Mouse (Mus musculus) heart, embryonic 16.5 days (tissue): ENCODE data around the gene Atg10. TPM values are rescaled to one million over a fixed set of nuclear protein-coding genes. Genes with fewer than 3 reads are reported as not detected.
A peak's percentile ranks its signal among the peaks of the same experiment; 100 is the strongest.
"Not testable (repeated sequence)": the region's sequence is repeated elsewhere in the genome, so short reads cannot be mapped to it uniquely, and the experiment has no call there.

Experiments
- ATAC-seq: fragments of 200-750 bp; cut with Nextera tagmentation; replicated peaks from 2 replicates; pipeline ENCODE4 v1.8.0; 2017; ENCODE audit warnings: moderate number of reproducible peaks; ENCODE audit not compliant: insufficient read depth, low FRiP score; ENCODE audit errors: extremely low read depth
- H3K27ac ChIP-seq: fragments of 300-500 bp; sonication (generic); 2 replicates; pipeline ENCODE4 v1.5.1; 2014; ENCODE audit warnings: mild to moderate bottlenecking, low read length, control low read depth, moderate library complexity
- H3K27me3 ChIP-seq: fragments of 300-500 bp; sonication (generic); 2 replicates; pipeline ENCODE4 v1.6.1; 2014; ENCODE audit warnings: low read length, mixed read lengths; ENCODE audit not compliant: control insufficient read depth, insufficient read depth
- H3K36me3 ChIP-seq: fragments of 300-500 bp; sonication (generic); 2 replicates; pipeline ENCODE4 v1.6.1; 2014; ENCODE audit not compliant: control insufficient read depth, insufficient read depth
- H3K4me1 ChIP-seq: fragments of 300-500 bp; sonication (generic); 2 replicates; pipeline ENCODE4 v1.6.1; 2014; ENCODE audit warnings: low read length, mixed read lengths; ENCODE audit not compliant: control insufficient read depth, insufficient read depth
- H3K4me2 ChIP-seq: fragments of 300-500 bp; sonication (generic); 2 replicates; pipeline ENCODE4 v1.6.1; 2014; ENCODE audit warnings: low read depth, mild to moderate bottlenecking, control low read depth, low read length
- H3K4me3 ChIP-seq: fragments of 300-500 bp; sonication (generic); 2 replicates; pipeline ENCODE4 v1.5.1; 2014; ENCODE audit warnings: mild to moderate bottlenecking, control low read depth, low read length
- H3K9ac ChIP-seq: fragments of 300-500 bp; sonication (generic); 2 replicates; pipeline ENCODE4 v1.6.1; 2014; ENCODE audit warnings: low read length, control low read depth
- H3K9me3 ChIP-seq: fragments of 300-500 bp; sonication (generic); replicated peaks from 2 replicates; pipeline ENCODE4 v1.6.1; 2016; ENCODE audit warnings: low read length; ENCODE audit not compliant: control insufficient read depth
- WGBS: fragments of 180-500 bp; shearing (Covaris S2); extraction: QIAGEN DNeasy Blood & Tissue Kit; methylation state at CpG from one replicate; pipeline ENCODE4 v1.1.7; 2014; 5-methylcytosine and 5-hydroxymethylcytosine counted together
- polyA plus RNA-seq: library from polyadenylated mRNA; unstranded; fragments of >200 nt; fragmentation: Nextera tagmentation; extraction: Ambion mirVana; gene quantifications from 2 replicates; pipeline ENCODE4 v1.2.1, GENCODE M21; 2015

Gene Atg10
- polyA plus RNA-seq, 1 experiment from 2014 or later, result 31.3 TPM

DNA sequence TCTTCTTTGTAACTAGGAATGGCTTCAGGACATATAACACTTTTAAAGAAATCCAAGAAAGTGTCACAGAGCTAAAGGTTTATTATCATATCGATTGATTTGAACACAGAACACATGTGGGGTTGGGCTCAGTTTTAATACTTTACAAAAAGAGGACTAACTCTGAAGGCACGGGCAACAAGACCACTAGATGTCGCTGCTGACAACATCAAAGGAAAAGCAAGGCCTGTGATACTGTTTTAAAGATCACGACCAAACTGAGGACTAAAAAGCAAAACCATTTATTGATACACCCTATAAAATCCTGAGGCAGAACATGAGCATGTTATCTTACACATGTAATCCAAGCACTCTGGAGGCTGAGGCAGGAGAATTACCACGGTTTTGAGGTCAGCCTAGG is 293.9 kb downstream of the Atg10 start:
- no peak overlapping the region for H3K4me3 ChIP-seq
- no peak for ATAC-seq
- no peaks in the 10 kb centered on the region; the same call in 1 of the 2 replicates for H3K4me1 ChIP-seq
- no peaks in the 10 kb centered on the region for H3K9me3 ChIP-seq
- H3K36me3 ChIP-seq, result peaks cover 25% of the 10 kb centered on the region
- 22% methylated on average over 5 of the region's 5 CpGs for WGBS
- no peak overlapping the region for H3K27ac ChIP-seq
- H3K4me2 ChIP-seq, result no peak overlapping the region
- H3K27me3 ChIP-seq, result no peaks in the 10 kb centered on the region
- H3K9ac ChIP-seq, result no peak overlapping the region

- H3K27ac ChIP-seq, H3K27me3 ChIP-seq, H3K4me2 ChIP-seq, H3K4me1 ChIP-seq, H3K9ac ChIP-seq, H3K9me3 ChIP-seq, ATAC-seq, H3K4me3 ChIP-seq: not testable (repeated sequence)
- WGBS, result 90% methylated on average over 10 of the region's 10 CpGs
- H3K36me3 ChIP-seq, result peaks cover 24% of the 10 kb centered on the region
These were observed 295.5 kb downstream of the Atg10 start for GRCm38 (mm10) chr13:90928266-90928665.

DNA sequence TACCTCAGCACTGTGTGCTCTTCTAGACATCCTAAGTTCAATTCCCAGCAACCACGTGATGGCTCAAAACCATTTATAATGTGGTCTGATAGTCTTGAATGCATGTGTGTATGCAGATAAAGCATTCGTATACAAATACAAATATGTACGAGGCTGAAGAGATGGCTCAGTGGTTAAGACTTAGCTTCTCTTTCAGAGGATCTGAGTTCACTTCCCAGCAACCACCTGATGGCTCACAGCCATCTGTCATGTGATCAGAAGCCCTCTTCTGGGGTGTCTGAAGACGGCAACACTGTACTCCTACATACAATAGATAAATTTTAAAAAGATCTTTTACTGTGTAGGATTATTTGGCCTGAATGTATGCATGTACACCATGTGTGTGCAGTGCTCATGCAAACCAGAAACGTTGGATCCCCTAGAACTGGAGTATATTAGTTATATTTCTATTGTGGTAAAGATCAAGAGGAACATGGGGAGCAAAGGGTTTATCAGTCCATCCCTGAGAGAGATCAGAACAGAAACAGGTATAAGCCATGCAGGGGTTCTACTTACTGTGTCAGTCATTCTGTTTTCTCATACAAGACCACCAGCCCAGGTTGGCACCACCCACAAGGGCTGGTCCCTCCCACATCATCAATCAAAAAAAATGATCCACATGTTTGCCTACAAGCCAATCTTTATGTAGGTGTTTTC is 296.7 kb downstream of the Atg10 start:
- H3K9ac ChIP-seq, result no peak overlapping the region
- WGBS, result 64% methylated on average over 5 of the region's 5 CpGs
- H3K36me3 ChIP-seq, result peaks cover 24% of the 10 kb centered on the region
- no peaks in the 10 kb centered on the region for H3K9me3 ChIP-seq
- no peak for ATAC-seq
- H3K4me3 ChIP-seq, result no peak overlapping the region
- no peak overlapping the region for H3K4me2 ChIP-seq
- peaks cover 5% of the 10 kb centered on the region for H3K4me1 ChIP-seq
- H3K27ac ChIP-seq, result no peak overlapping the region
- no peaks in the 10 kb centered on the region for H3K27me3 ChIP-seq

GRCm38 (mm10) chr13:90926125-90926765 is 297.5 kb downstream of the Atg10 start:
- H3K27me3 ChIP-seq, result no peaks in the 10 kb centered on the region
- no peak overlapping the region for H3K9ac ChIP-seq
- no peak overlapping the region for H3K4me3 ChIP-seq
- peaks cover 5% of the 10 kb centered on the region for H3K4me1 ChIP-seq
- peaks cover 24% of the 10 kb centered on the region for H3K36me3 ChIP-seq
- no peak overlapping the region for H3K4me2 ChIP-seq
- no peaks in the 10 kb centered on the region for H3K9me3 ChIP-seq
- no peak for ATAC-seq
- H3K27ac ChIP-seq, result no peak overlapping the region
- WGBS, result 74% methylated on average over 7 of the region's 7 CpGs

- Histone ChIP-seq H3K4me3 (no peak overlapping the region), H3K9me3 (no peaks in the 10 kb centered on the region), H3K27ac (no peak overlapping the region), H3K27me3 (no peaks in the 10 kb centered on the region), H3K9ac (no peak overlapping the region), H3K36me3 (peaks cover 24% of the 10 kb centered on the region), H3K4me1 (peaks cover 5% of the 10 kb centered on the region), H3K4me2 (no peak overlapping the region)
- 82% methylated on average over 5 of the region's 5 CpGs for WGBS
- no peak for ATAC-seq
These were observed 298.6 kb downstream of the Atg10 start for GRCm38 (mm10) chr13:90925191-90925590.

DNA sequence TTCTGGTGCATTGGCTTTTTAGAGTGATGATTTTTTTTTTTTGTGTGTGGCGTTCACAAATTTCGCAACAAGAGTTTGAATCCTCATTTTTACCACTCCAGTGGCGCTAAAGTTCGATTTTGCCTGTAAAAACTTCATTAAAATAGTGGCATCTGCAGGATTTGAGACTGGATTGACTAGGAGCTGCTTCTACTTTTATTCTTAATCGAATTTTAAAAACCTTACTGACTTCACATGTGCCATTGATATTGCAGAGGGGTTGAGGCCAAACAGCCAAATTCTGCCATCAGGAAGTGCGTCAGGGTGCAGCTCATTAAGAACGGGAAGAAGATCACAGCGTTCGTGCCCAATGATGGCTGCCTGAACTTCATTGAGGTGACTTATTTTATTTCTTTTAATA is 299.7 kb downstream of the Atg10 start:
- peaks cover 5% of the 10 kb centered on the region for H3K4me1 ChIP-seq
- H3K4me3 ChIP-seq, result peak overlapping the region; percentile 97
- no peak overlapping the region; the same call in 1 of the 2 replicates for H3K27ac ChIP-seq
- H3K27me3 ChIP-seq, result no peaks in the 10 kb centered on the region
- ATAC-seq, result no peak
- H3K9me3 ChIP-seq, result no peaks in the 10 kb centered on the region
- peak overlapping the region; percentile 80 for H3K4me2 ChIP-seq
- peak overlapping the region; percentile 97 for H3K9ac ChIP-seq
- 41% methylated on average over 9 of the region's 9 CpGs for WGBS
- H3K36me3 ChIP-seq, result peaks cover 24% of the 10 kb centered on the region

DNA sequence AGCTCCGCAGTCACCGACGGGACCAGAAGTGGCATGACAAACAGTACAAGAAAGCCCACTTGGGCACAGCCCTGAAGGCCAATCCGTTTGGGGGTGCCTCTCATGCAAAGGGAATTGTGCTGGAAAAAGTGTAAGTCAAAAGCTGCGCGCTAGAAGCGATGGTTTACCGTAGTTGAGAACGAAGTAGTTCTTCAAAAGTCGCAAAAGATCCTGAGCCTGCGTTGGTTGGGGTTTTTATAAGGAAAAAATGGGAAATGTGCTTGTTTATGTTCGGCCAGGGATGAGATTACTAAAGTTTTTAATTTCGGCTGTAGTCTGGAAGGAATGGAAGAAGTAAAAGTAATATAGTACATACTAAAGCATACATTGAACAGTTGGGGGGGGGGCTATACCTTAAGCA is 300.2 kb downstream of the Atg10 start:
- Histone ChIP-seq H3K27ac (peak overlapping the region; percentile 86), H3K4me2 (peak overlapping the region; percentile 80), H3K9ac (peak overlapping the region; percentile 97), H3K36me3 (peaks cover 22% of the 10 kb centered on the region), H3K4me3 (peak overlapping the region; percentile 97)
- under 1% methylated on average over 13 of the region's 13 CpGs for WGBS
- H3K9me3 ChIP-seq, H3K27me3 ChIP-seq, H3K4me1 ChIP-seq: not testable (repeated sequence)
- ATAC-seq, result peak; percentile 2; the same call in 1 of the 2 replicates

- peak; percentile 98 for ATAC-seq
- Histone ChIP-seq H3K27me3 (no peaks in the 10 kb centered on the region), H3K9me3 (no peaks in the 10 kb centered on the region), H3K4me3 (peak within 1 kb of the TSS; percentile 97), H3K27ac (peak within 1 kb of the TSS; percentile 86), H3K4me2 (peak within 1 kb of the TSS; percentile 80), H3K4me1 (peaks cover 5% of the 10 kb centered on the region), H3K9ac (peak within 1 kb of the TSS; percentile 97), H3K36me3 (peaks cover 22% of the 10 kb centered on the region)
- under 1% methylated on average over 57 of the region's 57 CpGs for WGBS
These were observed 300.8 kb downstream of the Atg10 start, which contains the start of gene Rps23 for GRCm38 (mm10) chr13:90922751-90923612. Rps23 (plus strand) TSS chr13:90922958.
